Mouse (Mus musculus): ENCODE measurements around the gene Cadm4.

- TF ChIP-seq CTCF (IDR thresholded peaks at IDR 0.05) (no peak), POLR2A (IDR thresholded peaks at IDR 0.05; ENCODE audit: insufficient read depth, low read depth, low read length) (no peak), EP300 (IDR thresholded peaks at IDR 0.05; ENCODE audit: insufficient read depth, low read depth, low read length) (no peak)
Observed at GRCm38 (mm10) chr7:24504868-24505267, 23.0 kb downstream of the Cadm4 start.

Measured in heart, adult 2 months (tissue).